In genomic region chr9:45911673-45912072, GRCm38 (mm10) we compare ENCODE assay signal across 10 mouse cellular contexts. TPM values are rescaled to one million over a fixed set of nuclear protein-coding genes. Genes with fewer than 3 reads are reported as not detected.
DNase-seq lines count a peak whose midpoint lies in the region; ATAC-seq and TF ChIP-seq lines count a peak whose summit lies in the region.
"Had no signal": no experiment of that assay in that cellular context is flagged by ENCODE, and none has a peak within 500 bp of the region (broad histone marks: within the 10 kb centered on the region; RNA-seq: fewer than 3 reads in every experiment).

No protein-coding gene starts in this region.

- no peak for TF ChIP-seq POLR2A in lung, adult 2 months (IDR thresholded peaks at IDR 0.05; ENCODE audit: borderline replicate concordance, extremely low read depth, low read depth, low read length)

- ATAC-seq in cerebellum, adult (ENCODE audit: insufficient number of reproducible peaks, low FRiP score, low TSS enrichment) = no peak
- peak; percentile 34 for ATAC-seq in activated CD4-positive, CD25-positive, alpha-beta regulatory T cell, adult 4 months
- ATAC-seq in erythroblast, adult 5-6 weeks (replicated peaks; ENCODE audit: low FRiP score, poor library complexity, severe bottlenecking) = peak; percentile 42; the same call in 1 of the 2 replicates
- ATAC-seq in liver, postnatal 0 days = no peak

- H3K27ac ChIP-seq in liver, postnatal 0 days (ENCODE audit: low read depth) = no peak overlapping the region
- H3K27ac ChIP-seq: heart, embryonic 13.5 days; midbrain, embryonic 12.5 days had no signal

- H3K4me2 ChIP-seq in liver, postnatal 0 days (ENCODE audit: low read depth, low read length) = no peak overlapping the region
- H3K4me2 ChIP-seq: heart, embryonic 13.5 days; midbrain, embryonic 12.5 days had no signal

- no peak for TF ChIP-seq EP300 in liver, postnatal 0 days (IDR thresholded peaks at IDR 0.05; ENCODE audit: low read depth)

- no peak overlapping the region for H3K4me3 ChIP-seq in lung, adult 2 months (replicated peaks; ENCODE audit: extremely low read depth, low read depth, low read length)
- H3K4me3 ChIP-seq in liver, postnatal 0 days (ENCODE audit: low read depth, low read length) = no peak overlapping the region
- H3K4me3 ChIP-seq: heart, embryonic 13.5 days; midbrain, embryonic 12.5 days had no signal

- 48% methylated on average over 1 of the region's 1 CpGs for WGBS in lung, adult 2 months
- 59% methylated on average over 1 of the region's 1 CpGs for WGBS in liver, postnatal 0 days (ENCODE audit: insufficient replicate concordance)

- H3K27me3 ChIP-seq in liver, postnatal 0 days (ENCODE audit: insufficient read depth, low read length) = no peaks in the 10 kb centered on the region
- no peaks in the 10 kb centered on the region for H3K27me3 ChIP-seq in splenic B cell, adult 2 months (ENCODE audit: control insufficient read depth, insufficient read depth, low read length, poor library complexity, severe bottlenecking)
- H3K27me3 ChIP-seq: heart, embryonic 13.5 days; midbrain, embryonic 12.5 days had no signal

- peaks cover 13% of the 10 kb centered on the region for H3K4me1 ChIP-seq in lung, adult 2 months (ENCODE audit: control insufficient read depth, insufficient read depth, low read length)
- H3K4me1 ChIP-seq in liver, postnatal 0 days (ENCODE audit: insufficient read depth) = peaks cover 10% of the 10 kb centered on the region

- peak; percentile 68 for TF ChIP-seq CTCF in lung, adult 2 months (IDR thresholded peaks at IDR 0.05; ENCODE audit: insufficient read depth, low read length)
- peak; percentile 79 for TF ChIP-seq CTCF in liver, postnatal 0 days (IDR thresholded peaks at IDR 0.05; ENCODE audit: low read depth)

- H3K9me3 ChIP-seq in liver, postnatal 0 days (ENCODE audit: low read length) = no peaks in the 10 kb centered on the region
- H3K9me3 ChIP-seq: heart, embryonic 13.5 days; midbrain, embryonic 12.5 days had no signal

- H3K36me3 ChIP-seq in liver, postnatal 0 days (replicated peaks; ENCODE audit: insufficient read depth, low read length) = peaks cover 63% of the 10 kb centered on the region
- peaks cover 9% of the 10 kb centered on the region for H3K36me3 ChIP-seq in splenic B cell, adult 2 months (ENCODE audit: control insufficient read depth, insufficient read depth, low read length, poor library complexity, severe bottlenecking)

- H3K9ac ChIP-seq in liver, postnatal 0 days (replicated peaks) = no peak overlapping the region
- H3K9ac ChIP-seq: heart, embryonic 13.5 days; midbrain, embryonic 12.5 days had no signal

- DNase-seq in cerebellum, postnatal 10 days = peak; percentile 57 to 59
- DNase-seq in lung, adult 2 months = peak; percentile 52
- no peak for DNase-seq in lung, postnatal 25 days (ENCODE audit: low spot score)
- peak; percentile 70 for DNase-seq in liver, postnatal 0 days
- peak; percentile 72 for DNase-seq in splenic B cell, adult 2 months (ENCODE audit: low read depth, low spot score)

RNA-seq across cellular contexts. Expression of gene Rnf214, which starts 5.0 kb away (rescaled TPM):
- polyA plus RNA-seq in lung, adult 2 months (2012; rRNA removed) = 12.3 and 16.3 TPM in 2 replicates
- polyA plus RNA-seq in activated CD4-positive, CD25-positive, alpha-beta regulatory T cell, adult 4 months (2017; shearing (Covaris generic)) = 10 to 100 TPM; 26.5 to 29.6 TPM
- total RNA-seq in erythroblast, adult 5-6 weeks (2015; ENCODE audit: low replicate concordance) = 7.3 and 17.3 TPM in 2 replicates
- total RNA-seq in erythroblast, adult 5-6 weeks (2017; ENCODE audit: low replicate concordance) = 17.3 and 22.4 TPM in 2 replicates
- 13.0 and 15.9 TPM in 2 replicates for polyA plus RNA-seq in liver, postnatal 0 days (2015; fragmentation: Nextera tagmentation; extraction: Ambion mirVana)

RNA-seq across cellular contexts. Expression of gene Pcsk7, which starts 5.4 kb away (rescaled TPM):
- 29.0 and 33.4 TPM in 2 replicates for polyA plus RNA-seq in lung, adult 2 months (2012; rRNA removed)
- 10 to 100 TPM; 13.9 to 18.5 TPM for polyA plus RNA-seq in activated CD4-positive, CD25-positive, alpha-beta regulatory T cell, adult 4 months (2017; shearing (Covaris generic))
- total RNA-seq in erythroblast, adult 5-6 weeks (2015; ENCODE audit: low replicate concordance) = 5.9 and 9.6 TPM in 2 replicates
- total RNA-seq in erythroblast, adult 5-6 weeks (2017; ENCODE audit: low replicate concordance) = 8.6 and 11.8 TPM in 2 replicates
- polyA plus RNA-seq in liver, postnatal 0 days (2015; fragmentation: Nextera tagmentation; extraction: Ambion mirVana) = 5.8 and 6.8 TPM in 2 replicates

RNA-seq across cellular contexts. Expression of gene Tagln, which starts 24.2 kb away (rescaled TPM):
- polyA plus RNA-seq in lung, adult 2 months (2012; rRNA removed) = 226 and 279 TPM in 2 replicates
- polyA plus RNA-seq in activated CD4-positive, CD25-positive, alpha-beta regulatory T cell, adult 4 months (2017; shearing (Covaris generic)) = 1 to 10 TPM in 1 of 2 experiments, under 1 TPM in 1; 0.66 to 1.1 TPM
- total RNA-seq in erythroblast, adult 5-6 weeks (2015; ENCODE audit: low replicate concordance) = 1.5 TPM in 1 of 2 replicates, not detected in the other
- 3.1 TPM in 1 of 2 replicates, not detected in the other for total RNA-seq in erythroblast, adult 5-6 weeks (2017; ENCODE audit: low replicate concordance)
- 3.6 and 5.2 TPM in 2 replicates for polyA plus RNA-seq in liver, postnatal 0 days (2015; fragmentation: Nextera tagmentation; extraction: Ambion mirVana)

RNA-seq across cellular contexts. Expression of gene Sidt2, which starts 43.4 kb away (rescaled TPM):
- polyA plus RNA-seq in lung, adult 2 months (2012; rRNA removed) = 357 and 550 TPM in 2 replicates
- 10 to 100 TPM; 36.5 to 43.0 TPM for polyA plus RNA-seq in activated CD4-positive, CD25-positive, alpha-beta regulatory T cell, adult 4 months (2017; shearing (Covaris generic))
- 57.8 and 62.9 TPM in 2 replicates for total RNA-seq in erythroblast, adult 5-6 weeks (2015; ENCODE audit: low replicate concordance)
- 111 and 174 TPM in 2 replicates for total RNA-seq in erythroblast, adult 5-6 weeks (2017; ENCODE audit: low replicate concordance)
- polyA plus RNA-seq in liver, postnatal 0 days (2015; fragmentation: Nextera tagmentation; extraction: Ambion mirVana) = 23.5 and 23.6 TPM in 2 replicates

Comparison
In these comparisons a context has a peak if more than half of its experiments do, and no peak if none do; other contexts are left out.
1. ATAC-seq: peak in activated CD4-positive, CD25-positive, alpha-beta regulatory T cell, adult 4 months (single experiment) and erythroblast, adult 5-6 weeks (single experiment); none in cerebellum, adult (single experiment) and liver, postnatal 0 days (single experiment).
2. RNA of gene Tagln, which starts 24.2 kb away (polyA plus RNA-seq): 226 to 279 TPM in lung, adult 2 months; 3.6 to 5.2 TPM in liver, postnatal 0 days and 0.66 to 1.1 TPM in activated CD4-positive, CD25-positive, alpha-beta regulatory T cell, adult 4 months; every median in the first group is over 10 times any median in the second.